Mouse (Mus musculus) layer of hippocampus, postnatal 25 days (tissue): ENCODE results near the gene Ntn1. TPM values are rescaled to one million over a fixed set of nuclear protein-coding genes. Genes with fewer than 3 reads are reported as not detected.

Experiments used
- DNase-seq, 2 experiments: peaks; one replicate each; pipeline ENCODE4 v3.0.0; 2022; ENCODE audit warnings: mixed read lengths in 2 of 2, low spot score in 1 of 2; ENCODE audit errors: extremely low spot score in 1 of 2
- total RNA-seq, 2 experiments: library from RNA; stranded (reverse); gene quantifications; 2 replicates each; pipeline ENCODE4 v1.2.3; 2021

Ntn1 gene
- total RNA-seq, 2 experiments from 2014 or later: 7.4 to 7.5 TPM

GRCm38 (mm10) chr11:68385021-68385821 lies 15.4 kb downstream of the Ntn1 start:
- peak in 1 of 2 experiments; percentile 13 for DNase-seq

- no peak for DNase-seq
Measured at GRCm38 (mm10) chr11:68384592-68385020, 16.0 kb downstream of the Ntn1 start.

- DNase-seq: no peak
Measured at GRCm38 (mm10) chr11:68384131-68384530, 16.5 kb downstream of the Ntn1 start.

DNA sequence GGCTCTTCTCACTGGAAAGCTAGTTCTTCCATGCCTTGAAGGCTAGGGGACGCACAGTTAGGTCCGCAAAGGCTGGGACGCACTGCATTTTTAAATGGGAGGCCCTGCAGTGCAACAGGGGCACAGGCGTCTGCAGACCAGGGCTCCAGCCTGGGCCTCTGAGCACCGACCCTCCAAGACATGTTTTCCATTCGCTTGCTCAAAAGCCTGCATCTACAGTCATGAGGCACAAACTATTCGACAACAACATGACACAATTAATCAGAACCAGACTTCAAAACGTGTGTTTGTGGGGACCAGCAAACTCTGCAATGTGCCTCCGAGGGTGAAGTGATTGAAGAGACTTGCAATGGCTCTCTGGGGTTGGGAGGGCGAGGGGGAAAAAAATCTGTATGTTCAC lies 17.1 kb downstream of the Ntn1 start:
- no peak for DNase-seq

- DNase-seq: no peak
Measured at GRCm38 (mm10) chr11:68381833-68382232, 18.8 kb downstream of the Ntn1 start.

DNA sequence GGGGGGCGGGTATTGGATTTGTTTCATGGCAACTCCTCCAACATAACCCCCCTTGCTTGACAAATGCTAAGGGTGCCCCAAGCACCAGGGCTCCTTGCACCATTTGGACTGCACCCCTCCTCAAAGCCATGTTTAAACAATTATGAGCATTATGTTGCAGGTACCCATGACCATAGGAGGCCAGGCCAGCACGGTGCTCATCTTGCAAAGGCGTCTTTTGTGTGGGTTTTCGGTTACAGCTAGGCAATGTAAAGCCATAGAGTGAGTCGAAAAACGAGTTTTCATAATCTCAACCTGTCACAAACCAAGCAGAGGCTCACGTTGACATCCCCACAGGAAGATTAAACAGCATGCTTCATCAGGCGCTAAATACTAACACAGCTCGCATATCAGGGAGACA lies 19.3 kb downstream of the Ntn1 start:
- DNase-seq: no peak

- no peak for DNase-seq
Measured at GRCm38 (mm10) chr11:68378946-68379764, 21.5 kb downstream of the Ntn1 start.

DNA sequence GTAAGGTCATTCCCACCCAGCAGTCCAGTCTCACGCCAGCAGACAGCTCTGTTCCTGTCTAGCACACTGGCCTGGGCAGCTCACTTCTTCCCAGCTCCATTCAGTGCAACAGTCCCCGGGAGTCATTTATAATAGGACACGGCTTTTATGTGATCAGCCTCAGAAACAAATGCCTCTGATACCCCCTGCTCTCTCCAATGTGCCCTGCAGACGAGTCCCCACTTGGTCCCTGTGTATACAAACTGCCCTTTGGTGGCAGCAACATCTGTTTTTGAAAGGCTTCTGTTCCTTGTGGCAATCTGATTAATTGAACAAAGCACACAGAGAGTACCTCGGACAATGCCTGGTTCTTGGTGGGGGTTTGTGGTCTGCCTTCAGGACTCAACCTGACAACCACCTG lies 22.2 kb downstream of the Ntn1 start:
- DNase-seq: no peak

- DNase-seq: no peak
Measured at GRCm38 (mm10) chr11:68373105-68373504, 27.5 kb downstream of the Ntn1 start.

GRCm38 (mm10) chr11:68371609-68372008 lies 29.0 kb downstream of the Ntn1 start:
- no peak for DNase-seq

GRCm38 (mm10) chr11:68356901-68357300 lies 43.7 kb downstream of the Ntn1 start:
- DNase-seq: no peak

DNA sequence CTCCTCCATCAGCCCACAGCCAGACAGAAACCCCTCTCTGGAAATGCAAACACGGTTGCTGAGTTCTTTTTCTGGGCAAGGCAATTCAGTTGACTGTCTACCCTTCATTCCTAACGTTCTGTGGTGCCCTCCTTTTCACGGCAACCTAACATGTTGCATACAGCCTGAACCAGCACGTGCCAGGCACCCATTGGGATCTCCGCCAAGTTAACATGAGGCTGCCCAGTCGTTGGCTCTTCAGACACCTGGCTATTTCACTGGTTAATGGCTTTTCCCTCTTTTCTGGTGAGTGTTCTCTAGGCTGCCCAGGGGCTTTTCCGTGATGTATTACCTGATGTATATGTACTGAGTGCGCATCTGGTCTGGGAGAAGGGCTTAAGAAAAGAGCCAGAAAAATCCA lies 45.1 kb downstream of the Ntn1 start:
- no peak for DNase-seq

DNA sequence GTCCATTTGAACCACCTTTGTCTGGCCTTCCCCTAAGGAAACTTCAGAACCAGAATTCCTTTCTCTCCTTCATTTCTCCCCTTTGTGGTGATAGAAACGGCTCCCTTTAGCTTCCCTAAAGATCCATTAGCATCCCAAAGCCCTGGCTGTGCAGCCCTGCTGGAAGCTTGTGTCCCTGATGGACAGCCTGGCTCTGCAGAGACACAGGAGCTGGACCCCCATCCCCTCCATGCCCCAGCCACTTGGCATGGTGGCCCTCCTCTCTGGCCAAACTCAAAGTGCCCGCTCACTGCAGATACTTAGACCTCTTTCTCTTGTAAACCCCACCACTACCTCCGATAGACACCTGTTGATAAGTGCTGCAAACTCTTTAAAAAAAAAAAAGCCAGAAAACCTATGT lies 45.8 kb downstream of the Ntn1 start:
- no peak for DNase-seq

DNA sequence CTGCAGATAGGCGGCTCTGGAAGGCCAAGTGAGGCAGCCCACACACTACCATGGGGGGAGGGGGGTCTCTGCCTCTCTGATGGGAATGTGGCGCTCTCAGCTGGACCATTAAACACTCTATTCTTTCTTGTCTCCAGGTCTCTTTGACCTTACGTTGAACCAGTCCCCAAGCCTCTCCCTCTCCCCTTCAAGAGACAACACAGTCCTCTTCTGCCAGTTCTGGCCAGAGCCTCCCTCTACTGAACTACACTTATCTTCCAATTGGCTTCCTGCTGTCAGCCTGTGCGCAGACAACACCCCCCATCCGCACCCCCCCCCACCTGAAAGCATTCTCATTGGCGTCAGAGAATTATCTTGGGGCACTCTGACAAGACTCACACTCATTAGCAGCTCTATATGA lies 48.4 kb downstream of the Ntn1 start:
- no peak for DNase-seq

DNA sequence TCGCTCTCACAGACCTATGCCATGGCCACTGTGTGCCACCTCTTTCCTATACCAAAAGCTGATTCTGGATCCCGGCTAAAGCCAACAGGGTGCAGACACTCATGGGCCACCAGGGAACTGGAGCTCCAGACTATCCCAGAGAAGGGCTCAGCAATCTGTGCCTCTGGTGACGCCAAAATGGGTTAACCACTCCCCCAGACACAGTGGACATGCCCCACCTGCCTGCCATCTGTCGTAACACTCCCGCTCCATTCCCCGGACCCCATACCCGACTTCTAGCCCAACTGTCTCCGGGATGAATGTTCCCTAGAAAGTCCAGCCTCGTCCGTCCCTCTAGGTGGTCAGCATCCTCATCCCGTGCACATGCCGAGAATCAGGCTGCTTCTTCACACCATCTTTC lies 51.8 kb downstream of the Ntn1 start:
- no peak for DNase-seq

DNA sequence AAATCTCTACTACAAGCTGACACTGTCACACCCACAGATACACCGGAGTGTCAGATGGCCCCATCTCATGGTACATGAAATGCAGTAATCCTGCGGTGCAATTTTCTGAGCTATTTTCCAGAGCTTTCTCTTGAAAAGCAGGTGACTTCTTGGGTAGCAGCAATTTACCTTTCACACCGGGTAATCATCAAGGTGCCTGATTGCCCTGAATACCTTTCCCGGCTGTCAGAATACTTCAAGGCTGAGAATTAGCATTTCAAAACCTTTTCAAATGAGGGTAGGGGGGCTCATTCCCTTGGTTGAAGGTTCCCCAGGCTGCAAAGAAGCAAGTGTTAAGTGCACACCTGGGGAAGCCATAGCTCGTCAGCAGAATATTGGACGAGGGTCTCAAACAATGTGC lies 52.5 kb downstream of the Ntn1 start:
- DNase-seq: no peak

DNA sequence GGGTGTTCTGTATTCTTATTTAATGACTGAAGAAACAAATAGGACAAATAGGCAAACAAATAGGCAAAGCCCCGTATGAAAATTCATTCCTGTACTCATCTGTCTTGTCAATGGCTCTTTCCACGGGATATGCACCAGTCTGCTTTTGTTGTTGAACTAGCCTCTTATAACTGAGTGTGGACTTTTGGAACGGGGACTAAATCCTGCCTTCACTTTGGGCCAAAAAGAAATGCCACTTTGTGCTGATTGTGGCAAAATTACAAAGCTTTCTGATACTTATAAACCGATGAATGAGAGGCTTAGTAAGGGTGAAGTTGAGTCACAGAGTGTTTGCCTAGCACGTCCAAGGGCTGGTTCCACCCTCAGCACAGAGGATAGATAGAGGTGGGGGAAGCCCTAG lies 53.1 kb downstream of the Ntn1 start:
- DNase-seq: no peak

DNA sequence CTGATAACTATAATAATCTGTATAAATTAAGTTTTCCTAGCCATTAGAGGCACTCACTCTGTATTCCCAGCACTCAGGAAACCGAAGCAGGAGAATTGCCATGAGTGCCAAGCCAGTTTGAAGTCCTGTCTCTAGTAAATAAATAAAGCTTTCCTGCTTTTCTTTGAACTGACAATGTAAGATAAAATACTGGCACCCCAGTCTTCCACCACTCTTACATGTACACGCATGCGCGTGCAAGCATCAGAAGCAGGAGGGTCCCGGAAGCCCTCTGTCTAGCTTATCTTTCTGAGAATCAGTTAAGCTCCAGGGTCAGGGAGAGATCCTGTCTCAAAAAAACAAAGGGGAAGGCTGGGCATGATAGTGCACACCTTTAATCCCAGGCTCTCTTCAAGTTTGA lies 54.5 kb downstream of the Ntn1 start:
- no peak for DNase-seq

DNA sequence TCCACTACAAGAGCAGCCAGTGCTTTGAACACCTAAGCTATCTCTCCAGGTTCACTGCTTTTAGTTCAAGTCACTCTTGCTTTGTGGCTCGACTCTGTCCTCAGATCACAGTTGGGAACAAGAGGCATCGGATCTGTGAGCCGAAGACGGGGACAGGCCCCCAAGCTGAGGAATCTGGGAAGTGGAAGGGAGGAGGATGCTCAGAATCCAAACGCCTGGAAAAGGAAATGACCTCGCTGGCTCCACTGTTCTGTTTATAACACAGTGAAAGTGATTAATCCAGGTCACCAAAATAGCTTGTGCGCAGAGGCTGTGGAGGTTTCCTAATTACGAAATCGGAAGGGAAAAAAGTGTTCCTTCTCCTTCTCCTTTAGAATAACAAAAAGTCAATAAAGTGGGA lies 56.4 kb downstream of the Ntn1 start:
- no peak for DNase-seq

DNA sequence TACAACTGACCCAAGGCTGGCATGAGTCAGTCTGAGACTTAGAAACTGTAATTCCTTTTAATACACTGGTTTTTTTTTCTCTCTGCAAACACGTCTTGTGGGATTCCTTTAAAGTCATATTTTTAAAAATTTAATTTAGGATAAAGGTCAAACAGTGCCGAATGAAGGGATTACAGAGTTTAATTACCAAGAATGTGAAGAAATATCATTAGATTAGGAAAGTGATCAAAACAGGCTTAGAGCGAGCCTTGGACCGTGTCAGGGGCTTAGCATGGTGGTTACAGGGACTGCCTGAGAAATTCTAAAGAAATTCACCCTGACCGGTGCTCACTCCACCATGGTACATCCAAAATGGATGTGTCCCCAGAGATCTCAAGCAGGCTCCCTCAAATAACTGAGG lies 57.9 kb downstream of the Ntn1 start:
- DNase-seq: no peak

GRCm38 (mm10) chr11:68342003-68342400 lies 58.6 kb downstream of the Ntn1 start:
- DNase-seq: no peak
